Mouse (Mus musculus): ENCODE measurements at regions not wholly inside any gene's neighbourhood (a gene's known extent, or its start where the extent isn't known, plus 50 kb on each side); places are given as distances from the start of the nearest gene placed in this dataset.

GRCm38 (mm10) chr19:27511340-27511739, 81.7 kb upstream of the Pum3 start:
- no peak for TF ChIP-seq CTCF (conservative IDR thresholded peaks at IDR 0.05; ENCODE audit: low read length)
- no peak for TF ChIP-seq NANOG (IDR thresholded peaks at IDR 0.05; ENCODE audit: borderline replicate concordance, low read length)
